Mouse (Mus musculus) thymus, adult 2 months (tissue): ENCODE results near the gene Slc9a3r1. TPM values are rescaled to one million over a fixed set of nuclear protein-coding genes. Genes with fewer than 3 reads are reported as not detected.

Experiments
- DNase-seq: peaks from one replicate; pipeline ENCODE4 v3.0.0; 2021
- H3K27ac ChIP-seq: fragments of 200-500 bp; 2 replicates; pipeline ENCODE4 v1.5.1; 2012; ENCODE audit warnings: low read length, control low read depth; ENCODE audit not compliant: control insufficient read depth, insufficient read depth
- H3K27me3 ChIP-seq: fragments of 200-500 bp; 2 replicates; pipeline ENCODE4 v1.6.1; 2012; ENCODE audit warnings: mild to moderate bottlenecking, low read length, moderate library complexity, mixed read lengths; ENCODE audit not compliant: control insufficient read depth, insufficient read depth
- H3K36me3 ChIP-seq: fragments of 200-500 bp; 2 replicates; pipeline ENCODE4 v1.6.1; 2012; ENCODE audit warnings: mild to moderate bottlenecking, low read length, moderate library complexity; ENCODE audit not compliant: control insufficient read depth, insufficient read depth
- H3K4me1 ChIP-seq: fragments of 200-500 bp; replicated peaks from 2 replicates; pipeline ENCODE4 v1.6.1; 2012; ENCODE audit warnings: low read length; ENCODE audit not compliant: control insufficient read depth, insufficient read depth
- H3K4me3 ChIP-seq: fragments of 200-500 bp; 2 replicates; pipeline ENCODE4 v1.5.1; 2012; ENCODE audit warnings: mild to moderate bottlenecking, low read length, control low read depth, moderate library complexity; ENCODE audit not compliant: control insufficient read depth, insufficient read depth
- CTCF ChIP-seq: fragments of 200-500 bp; IDR thresholded peaks from 2 replicates; pipeline ENCODE4 v1.5.1; 2012; ENCODE audit warnings: mild to moderate bottlenecking, control low read depth, low read length, moderate library complexity, borderline replicate concordance; ENCODE audit not compliant: control insufficient read depth, poor library complexity, insufficient read depth; ENCODE audit errors: extremely low read depth
- POLR2A ChIP-seq: fragments of 200-500 bp; IDR thresholded peaks from 2 replicates; pipeline ENCODE4 v1.6.1; 2012; ENCODE audit warnings: mild to moderate bottlenecking, low read length, control low read depth, moderate library complexity; ENCODE audit not compliant: control insufficient read depth, poor library complexity, insufficient read depth; ENCODE audit errors: extremely low read depth
- WGBS: fragments of 180-500 bp; shearing (Covaris S2); methylation state at CpG from one replicate; pipeline ENCODE4 v1.1.7; 2018; 5-methylcytosine and 5-hydroxymethylcytosine counted together
- polyA plus RNA-seq: library from polyadenylated mRNA; depleted of rRNA; stranded (reverse); fragments of >200 nt; gene quantifications from 2 replicates; pipeline ENCODE4 v1.2.3, GENCODE M21; 2012

Gene Slc9a3r1
- polyA plus RNA-seq, 1 experiment = 207 TPM

DNA sequence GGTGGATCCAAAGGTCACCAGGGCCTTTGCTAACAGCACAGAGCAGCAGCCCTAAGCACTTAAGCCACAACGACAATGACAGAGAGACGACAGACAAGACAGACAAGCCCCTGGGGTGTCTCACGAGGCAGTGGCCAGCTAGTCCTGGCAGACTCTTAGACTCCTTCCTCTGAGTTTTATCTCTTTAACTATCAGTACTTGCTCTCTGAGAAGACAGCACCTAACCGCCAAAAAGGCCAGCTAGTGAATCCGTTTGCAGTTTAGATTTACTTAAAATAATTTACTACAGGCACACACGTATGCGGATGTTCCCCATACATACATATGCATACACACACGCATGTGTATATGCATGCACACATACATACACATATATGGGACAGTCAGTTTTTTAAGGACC is 34.4 kb downstream of the Slc9a3r1 start:
- WGBS = 95% methylated on average over 8 of the region's 8 CpGs
- no peak for TF ChIP-seq CTCF
- no peak for TF ChIP-seq POLR2A
- no peaks in the 10 kb centered on the region for H3K27me3 ChIP-seq
- no peak for DNase-seq
- H3K36me3 ChIP-seq = peaks cover 10% of the 10 kb centered on the region; the same call in 1 of the 2 replicates
- no peak overlapping the region for H3K27ac ChIP-seq
- no peaks in the 10 kb centered on the region; the same call in 1 of the 2 replicates for H3K4me1 ChIP-seq
- no peak overlapping the region for H3K4me3 ChIP-seq

DNA sequence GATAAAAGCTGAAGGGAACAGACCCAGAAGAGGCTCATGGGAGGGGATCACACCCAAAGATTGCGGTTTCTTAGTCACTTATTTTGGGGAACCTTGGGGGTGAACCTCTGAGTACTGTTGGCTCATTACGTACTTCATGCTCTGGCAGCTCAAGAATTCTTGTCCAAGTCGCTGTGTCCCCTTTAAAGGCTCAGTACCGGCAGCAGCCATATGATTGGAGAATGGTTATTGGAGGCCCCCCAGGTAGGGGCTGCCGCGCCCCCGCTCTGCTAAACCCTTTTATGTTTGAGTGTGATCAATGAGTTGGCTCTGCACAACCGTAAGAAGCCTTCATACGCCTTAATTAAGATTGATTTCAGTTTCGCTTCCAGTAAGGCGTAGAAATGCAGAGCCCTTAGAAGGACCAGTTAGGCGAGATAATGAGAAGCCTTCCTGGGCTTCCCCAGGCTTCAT is 35.8 kb downstream of the Slc9a3r1 start:
- Histone ChIP-seq H3K4me1 (no peaks in the 10 kb centered on the region; the same call in 1 of the 2 replicates), H3K36me3 (peaks cover 10% of the 10 kb centered on the region; the same call in 1 of the 2 replicates), H3K27me3 (no peaks in the 10 kb centered on the region), H3K27ac (no peak overlapping the region), H3K4me3 (no peak overlapping the region)
- TF ChIP-seq POLR2A (no peak), CTCF (no peak)
- WGBS = 80% methylated on average over 12 of the region's 12 CpGs
- no peak for DNase-seq

- no peak for DNase-seq
- Histone ChIP-seq H3K4me3 (no peak overlapping the region), H3K36me3 (peaks cover 10% of the 10 kb centered on the region; the same call in 1 of the 2 replicates), H3K27me3 (no peaks in the 10 kb centered on the region), H3K27ac (no peak overlapping the region), H3K4me1 (no peaks in the 10 kb centered on the region; the same call in 1 of the 2 replicates)
- TF ChIP-seq CTCF = no peak
- no peak for TF ChIP-seq POLR2A
- 83% methylated on average over 4 of the region's 4 CpGs for WGBS
Measured at GRCm38 (mm10) chr11:115200520-115200919, 37.4 kb downstream of the Slc9a3r1 start.

- Histone ChIP-seq H3K27me3 (no peaks in the 10 kb centered on the region), H3K4me3 (no peak overlapping the region), H3K36me3 (peaks cover 16% of the 10 kb centered on the region; the same call in 1 of the 2 replicates), H3K27ac (no peak overlapping the region), H3K4me1 (no peaks in the 10 kb centered on the region; the same call in 1 of the 2 replicates)
- peak; percentile 83 for DNase-seq
- TF ChIP-seq POLR2A (no peak), CTCF (peak; percentile 94)
- WGBS = 23% methylated on average over 12 of the region's 12 CpGs
Measured at GRCm38 (mm10) chr11:115202316-115202715, 39.2 kb downstream of the Slc9a3r1 start.

- DNase-seq = no peak
- TF ChIP-seq CTCF (no peak), POLR2A (no peak)
- H3K27me3 ChIP-seq = no peaks in the 10 kb centered on the region
- peaks cover 12% of the 10 kb centered on the region; the same call in 1 of the 2 replicates for H3K36me3 ChIP-seq
- H3K27ac ChIP-seq = no peak overlapping the region
- no peak overlapping the region for H3K4me3 ChIP-seq
- no peaks in the 10 kb centered on the region; the same call in 1 of the 2 replicates for H3K4me1 ChIP-seq
- WGBS = 97% methylated on average over 9 of the region's 9 CpGs
Measured at GRCm38 (mm10) chr11:115202756-115203155, 39.6 kb downstream of the Slc9a3r1 start.

GRCm38 (mm10) chr11:115208126-115208525 is 45.0 kb downstream of the Slc9a3r1 start:
- TF ChIP-seq CTCF (no peak), POLR2A (no peak)
- Histone ChIP-seq H3K27ac (no peak overlapping the region), H3K27me3 (no peaks in the 10 kb centered on the region), H3K36me3 (0 out of 2 replicates have a peak, but pooled peaks cover 6% of the 10 kb centered on the region), H3K4me1 (peaks cover 16% of the 10 kb centered on the region), H3K4me3 (no peak overlapping the region)
- WGBS = 97% methylated on average over 12 of the region's 12 CpGs
- no peak for DNase-seq
